Mouse (Mus musculus) left cerebral cortex, adult 2 months (tissue): Measurements from ENCODE around the gene Tcf7l1. TPM values are rescaled to one million over a fixed set of nuclear protein-coding genes. Genes with fewer than 3 reads are reported as not detected.

ENCODE experiments used
- DNase-seq, 2 experiments: peaks; one replicate each; pipeline ENCODE4 v3.0.0; 2021 to 2022; ENCODE audit warnings: low spot score in 2 of 2, mixed read lengths in 1 of 2; ENCODE audit errors: extremely low spot score in 1 of 2
- H3K27ac ChIP-seq: fragments of 200-600 bp; 2 replicates; pipeline ENCODE4 v1.8.1; 2022
- H3K4me3 ChIP-seq: fragments of 200-600 bp; 2 replicates; pipeline ENCODE4 v1.8.1; 2022
- CTCF ChIP-seq: fragments of 200-600 bp; IDR thresholded peaks from 2 replicates; pipeline ENCODE4 v1.8.1; 2022; ENCODE audit warnings: antibody characterized with exemption, mild to moderate bottlenecking, moderate library complexity
- intact Hi-C: fragments of 180-260 bp; cut with DNase I; formaldehyde crosslinking; loops from one replicate; pipeline ENCODE4 v1.15.1; 2025
- total RNA-seq, 2 experiments: library from RNA; stranded (reverse); gene quantifications; 2 replicates each; pipeline ENCODE4 v1.2.3; 2021

Gene Tcf7l1
- total RNA-seq, 2 experiments from 2014 or later = 2.9 to 3.8 TPM

GRCm38 (mm10) chr6:72690001-72690400 is 99.1 kb downstream of the Tcf7l1 start:
- no peak for DNase-seq
- no peak overlapping the region for H3K27ac ChIP-seq
- no peak for TF ChIP-seq CTCF
- intact Hi-C loops = no loop called here
- H3K4me3 ChIP-seq = no peak overlapping the region

DNA sequence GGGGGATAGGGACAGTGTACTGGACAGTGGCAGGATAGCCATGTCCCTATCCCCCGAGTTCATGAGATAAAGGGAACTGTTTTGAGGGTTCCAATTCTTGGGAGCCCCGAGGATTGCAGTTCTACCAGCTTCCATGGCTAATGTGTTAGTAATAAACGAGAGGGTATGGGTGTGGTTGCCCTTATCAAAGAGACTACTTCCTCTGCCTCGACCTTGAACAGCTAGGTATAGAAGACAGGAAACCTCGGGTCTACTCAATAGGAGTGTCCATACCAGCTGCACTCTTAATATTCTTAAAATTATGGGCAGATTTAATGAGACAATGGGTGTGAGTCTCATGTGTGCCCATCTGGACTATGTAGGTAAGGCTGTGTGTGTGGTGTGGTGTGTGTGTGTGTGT is 100.0 kb downstream of the Tcf7l1 start:
- no peak for TF ChIP-seq CTCF
- H3K4me3 ChIP-seq = no peak overlapping the region
- no peak overlapping the region for H3K27ac ChIP-seq
- intact Hi-C loops = no loop called here
- DNase-seq = no peak

DNA sequence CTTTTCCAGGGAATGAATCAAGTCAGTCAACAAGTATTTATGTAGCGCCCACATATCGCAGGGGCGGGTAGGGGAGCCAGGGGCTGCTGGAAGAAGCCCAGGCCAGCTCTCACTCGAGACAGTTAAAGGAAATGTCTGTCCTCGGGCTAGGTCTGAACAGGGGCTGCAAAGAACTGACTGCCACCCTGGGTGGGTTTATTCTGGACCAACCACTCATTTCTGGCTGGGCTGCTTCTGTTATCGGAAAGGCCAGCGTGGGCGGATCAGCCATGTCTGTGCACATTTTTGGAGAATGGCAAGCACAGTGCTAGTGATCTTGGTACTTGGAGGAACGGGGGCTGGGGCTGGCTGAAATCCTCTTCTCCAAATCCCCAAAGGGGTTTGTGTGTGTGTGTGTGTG is 103.9 kb downstream of the Tcf7l1 start:
- no peak overlapping the region for H3K27ac ChIP-seq
- H3K4me3 ChIP-seq = no peak overlapping the region
- intact Hi-C loops = no loop called here
- DNase-seq = peak; percentile 15 to 29
- no peak for TF ChIP-seq CTCF

GRCm38 (mm10) chr6:72684260-72684805 is 104.7 kb downstream of the Tcf7l1 start:
- no peak overlapping the region for H3K4me3 ChIP-seq
- H3K27ac ChIP-seq = no peak overlapping the region
- DNase-seq = no peak
- intact Hi-C loops = no loop called here
- no peak for TF ChIP-seq CTCF

GRCm38 (mm10) chr6:72682238-72682637 is 106.8 kb downstream of the Tcf7l1 start:
- intact Hi-C loops = no loop called here
- DNase-seq = no peak

DNA sequence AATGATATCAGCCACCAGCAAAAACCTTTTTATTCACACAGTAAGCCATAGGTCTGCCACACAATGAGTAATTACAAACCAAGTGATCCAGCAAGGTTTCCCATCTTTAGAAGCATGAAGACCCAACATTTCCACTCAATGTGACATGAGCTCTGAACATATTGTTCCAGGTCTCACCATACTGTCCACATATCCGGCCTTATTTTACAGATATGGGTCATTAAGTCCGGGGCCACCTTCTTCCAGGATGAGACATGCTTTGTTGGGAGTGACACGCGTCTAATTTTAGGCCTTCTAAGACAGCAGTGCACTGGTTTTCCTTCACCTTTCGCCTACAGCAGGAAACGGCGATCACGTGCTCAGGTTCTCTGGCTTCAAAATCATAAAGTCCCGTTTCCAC is 108.1 kb downstream of the Tcf7l1 start:
- intact Hi-C loops = no loop called here
- no peak for TF ChIP-seq CTCF
- Histone ChIP-seq H3K27ac (no peak overlapping the region), H3K4me3 (no peak overlapping the region)
- DNase-seq = no peak

More at GRCm38 (mm10) chr6:72682238-72682637, 106.8 kb downstream of the Tcf7l1 start:
- H3K27ac ChIP-seq = no peak overlapping the region
- TF ChIP-seq CTCF = no peak
- no peak overlapping the region for H3K4me3 ChIP-seq

GRCm38 (mm10) chr6:72678631-72679030 is 110.4 kb downstream of the Tcf7l1 start:
- H3K27ac ChIP-seq = no peak overlapping the region
- no peak for DNase-seq
- no peak for TF ChIP-seq CTCF
- no peak overlapping the region for H3K4me3 ChIP-seq
- intact Hi-C loops = no loop called here

- Histone ChIP-seq H3K27ac (no peak overlapping the region), H3K4me3 (no peak overlapping the region)
- TF ChIP-seq CTCF = no peak
- intact Hi-C loops = no loop called here
- DNase-seq = no peak
Measured at GRCm38 (mm10) chr6:72677510-72678220, 111.4 kb downstream of the Tcf7l1 start.

GRCm38 (mm10) chr6:72677079-72677478 is 112.0 kb downstream of the Tcf7l1 start:
- no peak for DNase-seq
- no peak overlapping the region for H3K4me3 ChIP-seq
- intact Hi-C loops = no loop called here

GRCm38 (mm10) chr6:72676376-72676775 is 112.7 kb downstream of the Tcf7l1 start:
- Histone ChIP-seq H3K4me3 (no peak overlapping the region), H3K27ac (no peak overlapping the region)
- peak; percentile 26 for TF ChIP-seq CTCF
- intact Hi-C loops = no loop called here
- no peak for DNase-seq

More at GRCm38 (mm10) chr6:72677079-72677478, 112.0 kb downstream of the Tcf7l1 start:
- TF ChIP-seq CTCF = no peak
- H3K27ac ChIP-seq = no peak overlapping the region

- intact Hi-C loops = no loop called here
- H3K27ac ChIP-seq = no peak overlapping the region
- H3K4me3 ChIP-seq = no peak overlapping the region
- TF ChIP-seq CTCF = no peak
- no peak for DNase-seq
Measured at GRCm38 (mm10) chr6:72673751-72674150, 115.3 kb downstream of the Tcf7l1 start.

DNA sequence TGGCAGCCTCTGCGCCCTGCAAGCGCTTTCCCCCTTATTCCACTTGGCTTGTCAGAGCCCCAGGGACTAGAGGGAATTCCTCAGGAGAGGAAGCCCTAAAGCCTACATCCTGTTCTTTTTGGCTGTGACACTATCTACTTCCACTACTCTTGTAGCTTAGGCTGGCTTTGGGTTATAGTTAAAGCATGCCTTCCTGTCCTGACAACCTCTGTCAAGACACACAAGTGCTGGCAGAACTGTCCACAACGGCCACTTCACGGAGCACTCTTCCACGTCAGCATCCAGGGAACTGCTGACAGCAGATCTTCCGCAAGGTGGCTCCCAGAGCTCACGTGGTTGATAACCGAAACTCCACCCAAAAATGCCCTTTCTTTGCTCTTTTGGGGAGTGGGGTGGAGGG is 117.9 kb downstream of the Tcf7l1 start:
- intact Hi-C loops = no loop called here
- H3K27ac ChIP-seq = no peak overlapping the region
- no peak overlapping the region for H3K4me3 ChIP-seq
- no peak for DNase-seq
- no peak; the same call in 1 of the 2 replicates for TF ChIP-seq CTCF

- H3K27ac ChIP-seq = no peak overlapping the region
- intact Hi-C loops = loop anchor here (1.0 kb wide), 1 partner anchor 20 kb away; no protein-coding TSS in a partner anchor
- H3K4me3 ChIP-seq = no peak overlapping the region
- peak; percentile 73 for TF ChIP-seq CTCF
- peak; percentile 45 to 55 for DNase-seq
Measured at GRCm38 (mm10) chr6:72667021-72667420, 122.0 kb downstream of the Tcf7l1 start.
